Mouse (Mus musculus): ENCODE results near the gene Zfp518b.

Zfp518b gene

GRCm38 (mm10) chr5:38634321-38635164, 50.1 kb downstream of the Zfp518b start:
- DNase-seq (ENCODE audit: low read depth, low spot score) = no peak

- DNase-seq (ENCODE audit: low read depth, low spot score) = peak; percentile 40
These were observed 51.9 kb downstream of the Zfp518b start for GRCm38 (mm10) chr5:38632463-38633449.

- DNase-seq (ENCODE audit: low read depth, low spot score) = no peak
These were observed 56.6 kb downstream of the Zfp518b start for GRCm38 (mm10) chr5:38628023-38628422.

- DNase-seq (ENCODE audit: low read depth, low spot score) = no peak
These were observed 57.7 kb downstream of the Zfp518b start for GRCm38 (mm10) chr5:38626883-38627282.

- no peak for DNase-seq (ENCODE audit: low read depth, low spot score)
These were observed 63.8 kb downstream of the Zfp518b start for GRCm38 (mm10) chr5:38620783-38621182.

- DNase-seq (ENCODE audit: low read depth, low spot score) = no peak
These were observed 65.7 kb downstream of the Zfp518b start for GRCm38 (mm10) chr5:38618908-38619307.

Data from WW6 (cell line).